Comparison of ENCODE assay signal across 10 mouse cellular contexts in the genomic region with DNA sequence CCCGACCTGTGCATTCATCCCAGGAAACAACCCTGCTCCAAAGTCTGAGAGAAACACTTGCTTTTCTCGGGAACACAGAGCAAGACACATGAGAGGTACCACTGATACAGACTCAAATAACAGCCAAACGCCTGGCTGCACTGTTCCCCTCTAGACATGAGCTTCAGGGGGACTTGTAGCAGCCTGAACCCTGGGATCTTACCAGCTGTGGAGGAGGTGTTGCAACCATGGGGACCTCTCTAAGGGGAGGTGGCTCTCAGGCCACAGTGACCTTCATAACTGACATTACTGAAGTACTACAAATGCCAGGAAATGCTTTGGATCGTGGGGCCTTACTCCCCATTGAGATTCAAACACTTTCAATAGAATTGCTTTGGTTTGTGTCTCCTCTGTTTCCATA.
"Had no signal": no experiment of that assay in that cellular context is flagged by ENCODE, and none has a peak within 500 bp of the region (broad histone marks: within the 10 kb centered on the region; RNA-seq: fewer than 3 reads in every experiment).

No protein-coding gene starts in this region.

- H3K9me3 ChIP-seq: limb, embryonic 15.5 days; liver, embryonic 12.5 days; midbrain, embryonic 12.5 days had no signal

- DNase-seq: kidney, postnatal 36 days; layer of hippocampus, adult 9-11 months; layer of hippocampus, postnatal 36 days; lung, embryonic 14.5 days; right cerebral cortex, postnatal 14 days; thymus, postnatal 4 days had no signal

- H3K9ac ChIP-seq: limb, embryonic 15.5 days; liver, embryonic 12.5 days; lung, embryonic 14.5 days; midbrain, embryonic 12.5 days had no signal

- H3K36me3 ChIP-seq: limb, embryonic 15.5 days; liver, embryonic 12.5 days; midbrain, embryonic 12.5 days had no signal

- H3K4me3 ChIP-seq: limb, embryonic 15.5 days; liver, embryonic 12.5 days; midbrain, embryonic 12.5 days had no signal

- ATAC-seq: liver, embryonic 12.5 days; midbrain, embryonic 16.5 days had no signal

- H3K27me3 ChIP-seq: limb, embryonic 15.5 days; liver, embryonic 12.5 days had no signal

- H3K4me2 ChIP-seq: limb, embryonic 15.5 days; liver, embryonic 12.5 days; lung, embryonic 14.5 days; midbrain, embryonic 12.5 days had no signal

- H3K27ac ChIP-seq: limb, embryonic 15.5 days; liver, embryonic 12.5 days; midbrain, embryonic 12.5 days had no signal
